10 mouse cellular contexts compared by ENCODE assay signal in the genomic region with DNA sequence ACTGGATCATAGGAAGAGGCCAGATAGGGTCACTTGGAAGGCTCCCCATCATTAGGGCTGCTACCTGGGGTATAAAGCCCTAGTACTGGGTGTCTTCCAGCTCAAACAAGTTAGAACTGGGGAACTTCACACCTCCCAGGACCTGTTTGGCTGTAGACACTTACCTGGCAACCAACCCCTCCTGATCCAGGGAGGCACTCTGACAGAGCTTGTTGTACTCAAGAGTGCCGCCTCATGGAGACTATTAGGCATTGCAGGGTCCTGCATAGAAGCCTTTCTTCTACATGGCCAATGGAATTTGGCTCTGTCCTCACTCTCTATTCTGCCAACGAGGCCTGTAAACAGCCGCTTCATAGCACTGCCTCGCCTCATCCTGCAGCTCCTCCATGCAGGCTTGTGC. TPM values are rescaled to one million over a fixed set of nuclear protein-coding genes. Genes with fewer than 3 reads are reported as not detected.
DNase-seq lines count a peak whose midpoint lies in the region; ATAC-seq and TF ChIP-seq lines count a peak whose summit lies in the region.
"Had no signal": no experiment of that assay in that cellular context is flagged by ENCODE, and none has a peak within 500 bp of the region (broad histone marks: within the 10 kb centered on the region; RNA-seq: fewer than 3 reads in every experiment).

No protein-coding gene starts in this region.

- no peaks in the 10 kb centered on the region for H3K9me3 ChIP-seq in heart, embryonic 11.5 days (replicated peaks; ENCODE audit: control insufficient read depth, low read length)
- H3K9me3 ChIP-seq: hindbrain, embryonic 15.5 days; neural tube, embryonic 12.5 days had no signal

- no peak overlapping the region for H3K4me2 ChIP-seq in heart, embryonic 11.5 days
- H3K4me2 ChIP-seq: hindbrain, embryonic 15.5 days; neural tube, embryonic 12.5 days had no signal

- WGBS in heart, embryonic 11.5 days (ENCODE audit: insufficient replicate concordance), result 32% methylated on average over 4 of the region's 4 CpGs
- 60% methylated on average over 4 of the region's 4 CpGs for WGBS in thymus, adult 2 months
- WGBS in olfactory bulb, adult 2 months, result 44% methylated on average over 4 of the region's 4 CpGs

- peaks cover 7% of the 10 kb centered on the region for H3K4me1 ChIP-seq in heart, embryonic 11.5 days (ENCODE audit: control insufficient read depth, insufficient read depth, low read length)
- H3K4me1 ChIP-seq in thymus, adult 2 months (replicated peaks; ENCODE audit: control insufficient read depth, insufficient read depth, low read length), result no peaks in the 10 kb centered on the region
- no peaks in the 10 kb centered on the region for H3K4me1 ChIP-seq in embryonic fibroblast, embryonic 13.5 days (ENCODE audit: control insufficient read depth, insufficient read depth, low read length)
- peaks cover 4% of the 10 kb centered on the region for H3K4me1 ChIP-seq in olfactory bulb, adult 2 months (ENCODE audit: control insufficient read depth, insufficient read depth, low read length)

- no peaks in the 10 kb centered on the region for H3K27me3 ChIP-seq in heart, embryonic 11.5 days (ENCODE audit: control insufficient read depth, insufficient read depth, low read length)
- no peaks in the 10 kb centered on the region for H3K27me3 ChIP-seq in thymus, adult 2 months (ENCODE audit: control insufficient read depth, insufficient read depth, low read length)
- H3K27me3 ChIP-seq: hindbrain, embryonic 15.5 days; neural tube, embryonic 12.5 days had no signal

- DNase-seq in heart, adult 18-20 months, result peak; percentile 69 to 70
- peak; percentile 22 for DNase-seq in thymus, adult 2 months
- no peak for DNase-seq in thymus, postnatal 36 days
- DNase-seq in kidney, postnatal 25 days, result peak; percentile 69 to 73
- DNase-seq in testis, postnatal 10 days (ENCODE audit: low spot score), result no peak

- H3K36me3 ChIP-seq in heart, embryonic 11.5 days (ENCODE audit: control insufficient read depth, insufficient read depth, low read length), result peaks cover 4% of the 10 kb centered on the region; the same call in 1 of the 2 replicates
- no peaks in the 10 kb centered on the region for H3K36me3 ChIP-seq in thymus, adult 2 months (ENCODE audit: control insufficient read depth, insufficient read depth, low read length)
- H3K36me3 ChIP-seq: neural tube, embryonic 12.5 days had no signal

- no peak overlapping the region for H3K27ac ChIP-seq in heart, embryonic 11.5 days (ENCODE audit: low read depth, low read length)
- H3K27ac ChIP-seq in thymus, adult 2 months (ENCODE audit: control insufficient read depth, insufficient read depth, low read length), result no peak overlapping the region
- H3K27ac ChIP-seq in embryonic fibroblast, embryonic 13.5 days (ENCODE audit: insufficient read depth, low read length), result no peak overlapping the region
- no peak overlapping the region for H3K27ac ChIP-seq in olfactory bulb, adult 2 months (ENCODE audit: insufficient read depth, low read depth, low read length)
- H3K27ac ChIP-seq: hindbrain, embryonic 15.5 days; neural tube, embryonic 12.5 days had no signal

- no peak overlapping the region for H3K9ac ChIP-seq in heart, embryonic 11.5 days (ENCODE audit: low read depth, low read length)
- H3K9ac ChIP-seq: hindbrain, embryonic 15.5 days; neural tube, embryonic 12.5 days had no signal

- ATAC-seq in heart, embryonic 11.5 days (replicated peaks; ENCODE audit: insufficient number of reproducible peaks, low FRiP score, low TSS enrichment), result no peak

- H3K4me3 ChIP-seq in heart, embryonic 11.5 days (ENCODE audit: low read depth, low read length), result no peak overlapping the region
- no peak overlapping the region for H3K4me3 ChIP-seq in thymus, adult 2 months (ENCODE audit: control insufficient read depth, insufficient read depth, low read length)
- H3K4me3 ChIP-seq in embryonic fibroblast, embryonic 13.5 days (ENCODE audit: insufficient read depth, low read length), result no peak overlapping the region
- H3K4me3 ChIP-seq in olfactory bulb, adult 2 months (ENCODE audit: insufficient read depth, low read depth, low read length), result no peak overlapping the region
- H3K4me3 ChIP-seq: hindbrain, embryonic 15.5 days; neural tube, embryonic 12.5 days had no signal

- no peak for TF ChIP-seq CTCF in thymus, adult 2 months (IDR thresholded peaks at IDR 0.05; ENCODE audit: borderline replicate concordance, control insufficient read depth, extremely low read depth, insufficient read depth, low read length, poor library complexity)
- 0 out of 2 replicates have a peak, but pooled peaks have one; percentile 1 for TF ChIP-seq CTCF in embryonic fibroblast, embryonic 13.5 days (IDR thresholded peaks at IDR 0.05; ENCODE audit: borderline replicate concordance, insufficient read depth, low read length)
- 0 out of 2 replicates have a peak, but pooled peaks have one; percentile 19 for TF ChIP-seq CTCF in olfactory bulb, adult 2 months (IDR thresholded peaks at IDR 0.05; ENCODE audit: insufficient read depth, low read depth, low read length)

- no peak for TF ChIP-seq POLR2A in thymus, adult 2 months (IDR thresholded peaks at IDR 0.05; ENCODE audit: control insufficient read depth, extremely low read depth, insufficient read depth, low read length, poor library complexity)
- TF ChIP-seq POLR2A in embryonic fibroblast, embryonic 13.5 days (IDR thresholded peaks at IDR 0.05; ENCODE audit: low read depth, low read length), result no peak
- TF ChIP-seq POLR2A in olfactory bulb, adult 2 months (IDR thresholded peaks at IDR 0.05; ENCODE audit: insufficient read depth, low read depth, low read length), result no peak

RNA-seq across cellular contexts. Expression of a gene that starts 17.9 kb away (rescaled TPM):
- 1 to 10 TPM; 1.4 TPM for total RNA-seq in heart, adult 18-20 months (2021)
- 2.7 TPM in 2 replicates for polyA plus RNA-seq in heart, embryonic 11.5 days (2014; fragmentation: Nextera tagmentation; extraction: Ambion mirVana)
- polyA plus RNA-seq in thymus, adult 2 months (2012; rRNA removed), result 11.8 and 16.0 TPM in 2 replicates
- 2.0 and 3.0 TPM in 2 replicates for polyA plus RNA-seq in embryonic fibroblast, embryonic 13.5 days (2011; ENCODE audit: insufficient read length, low read depth, missing spikeins)
- polyA plus RNA-seq in olfactory bulb, adult 2 months (2012; ENCODE audit: insufficient read depth, insufficient read length, low replicate concordance, missing spikeins), result not detected in 2 replicates

RNA-seq across cellular contexts. Expression of a gene that starts 32.5 kb away (rescaled TPM):
- 1 to 10 TPM; 4.3 to 6.2 TPM for total RNA-seq in heart, adult 18-20 months (2021)
- polyA plus RNA-seq in heart, embryonic 11.5 days (2014; fragmentation: Nextera tagmentation; extraction: Ambion mirVana), result 18.0 and 19.9 TPM in 2 replicates
- polyA plus RNA-seq in thymus, adult 2 months (2012; rRNA removed), result 9.0 and 10.3 TPM in 2 replicates
- polyA plus RNA-seq in embryonic fibroblast, embryonic 13.5 days (2011; ENCODE audit: insufficient read length, low read depth, missing spikeins), result 18.6 and 19.5 TPM in 2 replicates
- not detected in 2 replicates for polyA plus RNA-seq in olfactory bulb, adult 2 months (2012; ENCODE audit: insufficient read depth, insufficient read length, low replicate concordance, missing spikeins)

Comparison
In these comparisons a context has a peak if more than half of its experiments do, and no peak if none do; other contexts are left out.
1. DNase-seq: peak in heart, adult 18-20 months (2 of 2), thymus, adult 2 months (single experiment) and kidney, postnatal 25 days (2 of 2); none in thymus, postnatal 36 days (0 of 2) and testis, postnatal 10 days (single experiment).
2. RNA of a gene that starts 32.5 kb away (polyA plus RNA-seq): 18.0 to 19.9 TPM in heart, embryonic 11.5 days, 18.6 to 19.5 TPM in embryonic fibroblast, embryonic 13.5 days and 9.0 to 10.3 TPM in thymus, adult 2 months; not detected in olfactory bulb, adult 2 months; every median in the first group is over 10 times any median in the second.